Mouse (Mus musculus) heart, adult 2 months (tissue): ENCODE results near the gene Myom1.

ENCODE experiments used
- CTCF ChIP-seq: fragments of 200-600 bp; IDR thresholded peaks from 2 replicates; pipeline ENCODE4 v1.8.1; 2022; ENCODE audit warnings: antibody characterized with exemption, mild to moderate bottlenecking, moderate library complexity
- EP300 ChIP-seq: fragments of 200-500 bp; IDR thresholded peaks from 2 replicates; pipeline ENCODE4 v1.6.1; 2011; ENCODE audit warnings: low read depth, low read length, control low read depth; ENCODE audit not compliant: insufficient read depth
- POLR2A ChIP-seq: fragments of 200-500 bp; IDR thresholded peaks from 2 replicates; pipeline ENCODE4 v1.6.1; 2011; ENCODE audit warnings: mild to moderate bottlenecking, low read depth, low read length, control low read depth; ENCODE audit not compliant: insufficient read depth

GRCm38 (mm10) chr17:71143155-71143554 is 140.7 kb downstream of the Myom1 start:
- TF ChIP-seq CTCF (no peak), POLR2A (no peak), EP300 (no peak)
